Mouse (Mus musculus) hindbrain, embryonic 12.5 days (tissue): ENCODE data around the gene Ccp110. TPM values are rescaled to one million over a fixed set of nuclear protein-coding genes. Genes with fewer than 3 reads are reported as not detected.

ENCODE experiments used
- ATAC-seq: fragments of 200-750 bp; cut with Nextera tagmentation; 2 replicates; pipeline ENCODE4 v1.8.0; 2017; ENCODE audit warnings: moderate TSS enrichment; ENCODE audit not compliant: low FRiP score
- H3K27ac ChIP-seq: fragments of 300-500 bp; sonication (generic); 2 replicates; pipeline ENCODE4 v1.5.1; 2016; ENCODE audit warnings: mild to moderate bottlenecking
- H3K27me3 ChIP-seq: fragments of 300-500 bp; sonication (generic); 2 replicates; pipeline ENCODE4 v1.6.1; 2016; ENCODE audit warnings: mild to moderate bottlenecking
- H3K36me3 ChIP-seq: fragments of 300-500 bp; sonication (generic); 2 replicates; pipeline ENCODE4 v1.6.1; 2016; ENCODE audit warnings: mild to moderate bottlenecking
- H3K4me1 ChIP-seq: fragments of 300-500 bp; sonication (generic); 2 replicates; pipeline ENCODE4 v1.6.1; 2016
- H3K4me2 ChIP-seq: fragments of 300-500 bp; sonication (generic); replicated peaks from 2 replicates; pipeline ENCODE4 v1.6.1; 2016; ENCODE audit warnings: mild to moderate bottlenecking
- H3K4me3 ChIP-seq: fragments of 300-500 bp; sonication (generic); 2 replicates; pipeline ENCODE4 v1.5.1; 2016; ENCODE audit warnings: mild to moderate bottlenecking
- H3K9ac ChIP-seq: fragments of 300-500 bp; sonication (generic); 2 replicates; pipeline ENCODE4 v1.6.1; 2016; ENCODE audit warnings: mild to moderate bottlenecking, moderate library complexity
- H3K9me3 ChIP-seq: fragments of 300-500 bp; sonication (generic); replicated peaks from 2 replicates; pipeline ENCODE4 v1.6.1; 2016; ENCODE audit warnings: mild to moderate bottlenecking
- WGBS: fragments of 180-500 bp; shearing (Covaris S2); methylation state at CpG from one replicate; pipeline ENCODE4 v1.1.7; 2016; 5-methylcytosine and 5-hydroxymethylcytosine counted together
- polyA plus RNA-seq: library from polyadenylated mRNA; unstranded; fragments of >200 nt; fragmentation: Nextera tagmentation; extraction: Ambion mirVana; gene quantifications from 2 replicates; pipeline ENCODE4 v1.2.1, GENCODE M21; 2016

The Ccp110 gene
- polyA plus RNA-seq, 1 experiment from 2014 or later: 34.2 TPM

DNA sequence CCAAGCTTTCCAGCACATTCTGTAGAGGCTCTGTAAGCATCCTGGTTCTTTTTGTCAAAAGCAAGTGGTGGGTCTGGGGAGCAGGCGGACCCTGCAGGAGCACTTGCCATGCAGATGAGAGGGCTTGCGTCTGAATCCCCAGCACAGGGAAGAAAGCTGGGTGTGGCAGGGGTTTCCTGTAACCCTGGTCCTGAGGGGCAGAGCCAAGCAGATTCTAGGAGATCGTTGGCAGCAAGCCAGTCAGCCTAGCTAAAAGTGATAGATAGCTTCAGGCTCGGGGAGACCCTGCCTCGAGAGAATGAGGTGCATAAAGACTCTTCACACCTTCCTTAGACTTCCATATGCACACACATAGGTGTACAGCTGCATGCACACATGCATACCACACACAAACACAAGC is 47.0 kb downstream of the Ccp110 start:
- Histone ChIP-seq H3K9me3 (no peaks in the 10 kb centered on the region), H3K4me3 (no peak overlapping the region), H3K27me3 (no peaks in the 10 kb centered on the region), H3K9ac (no peak overlapping the region), H3K4me2 (no peak overlapping the region), H3K4me1 (peaks cover 3% of the 10 kb centered on the region; the same call in 1 of the 2 replicates), H3K36me3 (peaks cover 77% of the 10 kb centered on the region), H3K27ac (no peak overlapping the region)
- WGBS: 61% methylated on average over 5 of the region's 5 CpGs
- ATAC-seq: no peak

DNA sequence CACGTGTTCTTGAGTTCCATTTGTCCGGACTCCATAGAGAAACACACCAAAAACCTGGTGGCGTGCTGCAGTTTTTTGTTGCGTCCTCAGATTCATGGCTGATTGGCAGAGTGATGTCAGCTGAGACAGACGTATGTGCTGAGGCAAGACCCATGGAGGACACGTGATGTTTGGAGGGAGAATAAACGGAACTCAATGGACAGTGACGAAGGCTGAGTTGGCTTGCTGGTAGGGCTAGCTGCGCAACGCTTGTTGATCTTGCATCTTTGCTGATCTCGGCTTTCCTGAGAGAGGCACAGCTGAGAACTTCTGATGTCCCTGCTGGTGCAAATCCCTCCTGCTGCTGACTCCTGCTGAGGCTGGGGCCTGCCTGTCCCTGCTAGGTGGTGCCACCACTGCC is 51.6 kb downstream of the Ccp110 start:
- Histone ChIP-seq H3K9ac (no peak overlapping the region), H3K4me1 (peaks cover 11% of the 10 kb centered on the region; the same call in 1 of the 2 replicates), H3K4me2 (no peak overlapping the region), H3K9me3 (no peaks in the 10 kb centered on the region), H3K36me3 (peaks cover 57% of the 10 kb centered on the region), H3K4me3 (no peak overlapping the region), H3K27ac (no peak overlapping the region), H3K27me3 (no peaks in the 10 kb centered on the region)
- WGBS: 93% methylated on average over 11 of the region's 11 CpGs
- ATAC-seq: no peak

DNA sequence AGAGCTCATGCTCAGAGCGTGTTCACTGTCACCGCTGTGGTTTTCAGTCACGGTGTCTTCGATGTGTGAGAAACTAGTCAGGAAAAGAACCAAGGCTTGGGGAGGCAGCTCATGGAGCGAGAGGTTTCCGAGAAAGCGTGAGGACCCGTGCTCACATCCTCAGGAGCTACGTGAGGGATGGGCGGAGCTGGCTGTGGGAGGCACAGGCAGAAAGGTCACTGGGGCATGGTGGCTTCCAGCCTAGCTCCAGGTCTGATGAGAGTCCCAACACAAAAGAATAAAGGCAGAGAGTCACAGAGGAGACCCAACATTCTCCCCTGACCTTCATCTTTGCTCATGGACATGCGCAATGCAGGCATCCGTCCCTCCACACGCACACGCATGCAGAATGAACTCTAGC is 52.4 kb downstream of the Ccp110 start:
- Histone ChIP-seq H3K4me2 (no peak overlapping the region), H3K36me3 (peaks cover 49% of the 10 kb centered on the region), H3K27me3 (no peaks in the 10 kb centered on the region), H3K9ac (no peak overlapping the region), H3K27ac (no peak overlapping the region), H3K4me3 (no peak overlapping the region), H3K9me3 (no peaks in the 10 kb centered on the region), H3K4me1 (peaks cover 8% of the 10 kb centered on the region; the same call in 1 of the 2 replicates)
- 85% methylated on average over 14 of the region's 14 CpGs for WGBS
- no peak for ATAC-seq

DNA sequence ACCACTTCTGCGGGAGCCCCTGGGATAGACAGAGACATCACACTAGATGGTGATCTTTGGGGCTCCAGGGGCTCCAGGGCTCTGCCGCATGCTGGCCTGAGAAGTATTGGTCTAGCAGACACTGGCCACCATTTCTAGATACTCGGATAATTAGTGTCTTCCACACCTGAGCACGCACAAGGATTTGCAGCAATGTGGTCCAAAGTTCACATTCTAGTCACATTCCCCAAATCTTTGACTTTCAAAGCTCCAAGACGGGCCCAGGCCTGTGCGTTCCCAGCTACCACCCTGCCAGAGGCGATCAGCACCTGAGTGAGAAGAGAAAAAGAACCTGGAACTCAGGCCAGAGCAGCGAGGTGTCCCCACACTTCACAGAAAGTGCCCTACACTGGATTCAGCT is 53.3 kb downstream of the Ccp110 start:
- Histone ChIP-seq H3K4me1 (peaks cover 8% of the 10 kb centered on the region; the same call in 1 of the 2 replicates), H3K4me3 (no peak overlapping the region), H3K27me3 (no peaks in the 10 kb centered on the region), H3K27ac (no peak overlapping the region), H3K4me2 (no peak overlapping the region), H3K9ac (no peak overlapping the region), H3K9me3 (no peaks in the 10 kb centered on the region), H3K36me3 (peaks cover 45% of the 10 kb centered on the region)
- no peak for ATAC-seq
- 78% methylated on average over 8 of the region's 8 CpGs for WGBS

DNA sequence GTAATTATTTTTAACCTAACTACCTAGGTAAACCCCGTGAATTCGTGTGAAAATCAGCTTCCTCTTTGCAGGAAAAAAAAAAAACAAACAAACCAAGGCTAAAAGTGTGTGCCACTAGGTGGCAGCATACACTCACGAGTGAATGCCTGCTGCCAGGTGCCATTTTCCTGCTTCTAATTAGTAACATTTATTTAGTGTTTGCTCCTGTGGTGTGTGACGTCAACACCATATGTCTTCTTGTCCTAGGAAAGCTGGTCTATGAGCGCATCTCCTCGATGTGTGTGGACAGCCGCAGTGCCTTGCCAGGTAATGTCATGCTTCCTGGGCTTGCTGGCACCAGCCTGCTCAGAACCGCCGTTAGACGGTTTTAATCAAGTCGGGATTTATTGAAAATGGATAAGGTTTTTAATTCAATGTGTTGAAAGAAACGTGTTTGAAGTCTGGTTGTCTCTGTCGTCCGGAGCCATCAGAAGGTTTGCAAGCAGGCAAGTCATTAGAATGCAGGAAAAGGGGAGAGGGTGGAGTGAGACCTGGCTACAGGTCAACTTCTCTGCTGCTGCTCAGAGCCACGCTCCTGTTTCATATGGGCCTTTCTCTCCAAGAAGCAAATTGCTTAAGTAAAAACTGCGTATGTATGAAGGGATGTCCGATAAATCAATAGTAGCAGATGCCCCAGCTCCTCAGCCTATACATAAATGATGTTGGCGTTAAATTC is 53.9 kb downstream of the Ccp110 start:
- peaks cover 8% of the 10 kb centered on the region; the same call in 1 of the 2 replicates for H3K4me1 ChIP-seq
- ATAC-seq: peak; percentile 56
- H3K27ac ChIP-seq: no peak overlapping the region
- no peaks in the 10 kb centered on the region for H3K9me3 ChIP-seq
- no peak overlapping the region for H3K9ac ChIP-seq
- H3K27me3 ChIP-seq: no peaks in the 10 kb centered on the region
- WGBS: 59% methylated on average over 18 of the region's 18 CpGs
- no peak overlapping the region for H3K4me3 ChIP-seq
- H3K36me3 ChIP-seq: peaks cover 42% of the 10 kb centered on the region
- no peak overlapping the region for H3K4me2 ChIP-seq

DNA sequence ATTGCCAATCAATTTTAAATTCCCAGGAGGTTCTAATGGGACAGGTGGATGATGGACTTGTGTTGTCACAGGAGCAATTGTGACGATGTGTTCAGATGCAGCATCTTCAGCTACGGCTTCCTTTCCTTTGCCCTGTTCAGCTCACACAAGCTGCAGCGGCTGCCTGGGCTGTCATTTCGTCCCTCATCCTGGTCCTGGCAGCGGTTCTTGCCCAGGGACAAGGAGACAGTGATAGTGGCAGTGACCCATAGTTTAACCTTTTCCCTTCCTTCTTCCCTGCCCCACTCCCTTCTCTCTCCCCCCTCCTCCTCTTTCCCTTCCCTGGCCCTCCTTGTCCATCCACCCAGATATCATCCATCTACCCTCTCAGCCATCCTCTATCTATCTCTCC is 54.5 kb downstream of the Ccp110 start:
- H3K4me2 ChIP-seq: no peak overlapping the region
- peaks cover 8% of the 10 kb centered on the region; the same call in 1 of the 2 replicates for H3K4me1 ChIP-seq
- H3K9ac ChIP-seq: no peak overlapping the region
- no peaks in the 10 kb centered on the region for H3K9me3 ChIP-seq
- H3K27me3 ChIP-seq: no peaks in the 10 kb centered on the region
- no peak overlapping the region for H3K4me3 ChIP-seq
- H3K27ac ChIP-seq: no peak overlapping the region
- 81% methylated on average over 5 of the region's 5 CpGs for WGBS
- peaks cover 36% of the 10 kb centered on the region for H3K36me3 ChIP-seq
- peak; percentile 35; the same call in 1 of the 2 replicates for ATAC-seq

DNA sequence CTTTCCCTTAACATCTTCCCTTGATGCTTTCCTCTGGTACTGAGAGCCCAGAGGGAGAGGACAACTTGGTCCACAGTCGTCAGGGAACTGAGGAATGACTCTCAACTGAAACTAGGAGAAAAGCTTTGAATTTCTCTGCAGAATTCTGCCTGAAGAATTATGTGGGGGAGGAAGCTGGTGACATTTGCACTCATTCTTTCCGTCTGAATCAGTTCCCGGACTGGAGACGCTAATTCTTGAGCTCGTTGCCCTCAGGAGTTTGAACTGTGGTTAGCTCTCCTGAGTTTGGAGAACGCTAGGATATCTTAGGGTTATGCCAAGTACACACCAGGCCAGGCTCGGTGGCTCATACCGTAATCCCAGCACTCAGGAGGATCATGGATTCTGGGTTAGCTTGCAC is 56.9 kb downstream of the Ccp110 start:
- Histone ChIP-seq H3K4me1 (peaks cover 8% of the 10 kb centered on the region; the same call in 1 of the 2 replicates), H3K27me3 (no peaks in the 10 kb centered on the region), H3K9ac (no peak overlapping the region), H3K27ac (no peak overlapping the region), H3K4me3 (no peak overlapping the region), H3K4me2 (no peak overlapping the region), H3K9me3 (no peaks in the 10 kb centered on the region), H3K36me3 (peaks cover 23% of the 10 kb centered on the region)
- WGBS: 88% methylated on average over 8 of the region's 8 CpGs
- ATAC-seq: no peak

DNA sequence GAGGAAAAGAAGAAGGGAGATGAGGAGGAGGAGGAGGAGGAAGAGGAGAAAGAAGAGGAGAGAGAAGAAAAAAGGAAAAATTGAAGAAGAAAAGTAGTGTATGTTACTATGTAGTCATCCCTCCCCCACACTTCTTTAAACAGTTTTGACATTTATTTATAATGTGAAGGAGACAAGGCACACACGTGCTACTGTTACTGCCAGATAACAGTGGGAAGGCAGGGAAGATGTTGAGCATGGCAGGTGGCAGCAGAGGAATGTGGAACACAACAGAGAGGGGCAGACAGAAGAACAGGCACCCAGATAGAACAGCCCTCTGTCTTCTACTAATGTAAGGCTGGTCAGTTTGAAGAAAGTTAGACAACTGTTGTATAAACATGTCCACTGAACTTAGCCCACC is 57.3 kb downstream of the Ccp110 start:
- Histone ChIP-seq H3K36me3 (peaks cover 19% of the 10 kb centered on the region), H3K4me1 (peaks cover 8% of the 10 kb centered on the region; the same call in 1 of the 2 replicates), H3K9me3 (no peaks in the 10 kb centered on the region), H3K9ac (no peak overlapping the region), H3K27me3 (no peaks in the 10 kb centered on the region), H3K4me3 (no peak overlapping the region), H3K27ac (no peak overlapping the region), H3K4me2 (no peak overlapping the region)
- ATAC-seq: no peak
- 42% methylated on average over 1 of the region's 1 CpGs for WGBS

DNA sequence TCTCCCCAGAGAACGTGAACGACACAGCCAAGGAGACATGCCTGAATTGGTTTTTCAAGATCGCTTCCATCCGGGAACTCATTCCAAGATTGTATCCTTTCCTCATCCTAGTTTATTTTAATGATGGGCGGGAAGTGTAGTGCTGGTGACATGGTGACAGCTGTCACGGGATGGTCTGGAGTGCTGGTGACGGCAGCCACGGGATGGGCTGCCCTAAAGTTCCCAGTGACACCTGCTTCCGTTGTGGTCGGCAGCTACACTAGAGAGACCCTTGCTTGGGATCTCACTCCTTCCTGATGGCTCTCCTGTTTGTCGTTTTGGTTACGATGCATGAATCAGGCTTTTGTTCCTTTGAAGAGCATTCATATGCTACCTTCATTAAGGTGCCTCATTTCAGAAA is 60.7 kb downstream of the Ccp110 start:
- H3K4me3 ChIP-seq: no peak overlapping the region
- H3K9ac ChIP-seq: no peak overlapping the region
- ATAC-seq: no peak
- H3K27me3 ChIP-seq: no peaks in the 10 kb centered on the region
- 0 out of 2 replicates have a peak, but pooled peaks cover 5% of the 10 kb centered on the region for H3K4me1 ChIP-seq
- H3K9me3 ChIP-seq: no peaks in the 10 kb centered on the region
- 89% methylated on average over 12 of the region's 12 CpGs for WGBS
- peaks cover 30% of the 10 kb centered on the region for H3K36me3 ChIP-seq
- no peak overlapping the region for H3K4me2 ChIP-seq
- no peak overlapping the region for H3K27ac ChIP-seq

DNA sequence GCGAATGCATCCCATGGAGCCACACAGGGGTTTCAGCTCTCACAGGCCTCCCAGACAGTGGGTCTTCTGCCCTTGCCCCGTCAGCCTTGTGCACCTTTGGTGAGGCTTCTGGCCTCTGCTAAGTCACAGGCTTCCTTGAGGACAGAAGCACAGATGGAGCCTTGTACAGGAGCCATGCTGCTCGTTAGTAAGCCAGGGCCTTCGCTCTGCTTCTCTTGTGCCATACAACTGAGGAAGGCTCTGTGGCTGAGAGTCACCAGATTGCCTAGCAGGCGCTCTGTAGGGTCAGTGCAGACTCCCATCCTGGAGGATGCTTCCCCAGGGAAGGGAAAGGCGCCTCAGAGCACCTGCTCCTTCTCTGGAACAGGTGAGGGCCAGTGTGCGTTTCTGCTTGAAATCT is 63.6 kb downstream of the Ccp110 start:
- ATAC-seq: no peak
- H3K27me3 ChIP-seq: no peaks in the 10 kb centered on the region
- H3K36me3 ChIP-seq: peaks cover 42% of the 10 kb centered on the region
- H3K9me3 ChIP-seq: no peaks in the 10 kb centered on the region
- peak overlapping the region; percentile 17; the same call in 1 of the 2 replicates for H3K27ac ChIP-seq
- WGBS: 89% methylated on average over 7 of the region's 7 CpGs
- 0 out of 2 replicates have a peak, but pooled peaks cover 7% of the 10 kb centered on the region for H3K4me1 ChIP-seq
- no peak overlapping the region for H3K4me2 ChIP-seq
- no peak overlapping the region for H3K4me3 ChIP-seq
- peak overlapping the region; percentile 5; the same call in 1 of the 2 replicates for H3K9ac ChIP-seq

DNA sequence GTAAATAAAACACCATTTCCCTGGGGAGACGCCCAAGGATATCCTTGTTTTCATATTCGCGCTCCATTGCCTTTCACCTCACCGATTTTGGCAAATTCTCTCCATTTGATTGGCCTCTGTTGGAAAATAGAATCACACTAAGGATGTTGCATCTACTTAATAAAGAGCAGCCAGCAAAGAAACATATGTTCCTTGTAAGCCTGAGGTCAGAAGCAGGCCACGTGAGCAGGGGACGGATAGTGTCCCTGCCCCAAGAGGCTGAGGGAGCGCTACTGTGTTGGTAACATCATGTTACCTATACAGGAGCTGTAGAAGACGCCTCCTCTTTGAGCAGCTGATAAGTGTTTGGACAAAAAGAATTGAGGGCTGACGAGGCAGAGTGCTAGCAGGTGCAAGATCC is 64.1 kb downstream of the Ccp110 start:
- Histone ChIP-seq H3K9ac (peak overlapping the region; percentile 5; the same call in 1 of the 2 replicates), H3K27ac (no peak overlapping the region), H3K4me1 (0 out of 2 replicates have a peak, but pooled peaks cover 7% of the 10 kb centered on the region), H3K9me3 (no peaks in the 10 kb centered on the region), H3K27me3 (no peaks in the 10 kb centered on the region), H3K36me3 (peaks cover 47% of the 10 kb centered on the region), H3K4me3 (no peak overlapping the region), H3K4me2 (no peak overlapping the region)
- ATAC-seq: no peak
- WGBS: 79% methylated on average over 9 of the region's 9 CpGs

DNA sequence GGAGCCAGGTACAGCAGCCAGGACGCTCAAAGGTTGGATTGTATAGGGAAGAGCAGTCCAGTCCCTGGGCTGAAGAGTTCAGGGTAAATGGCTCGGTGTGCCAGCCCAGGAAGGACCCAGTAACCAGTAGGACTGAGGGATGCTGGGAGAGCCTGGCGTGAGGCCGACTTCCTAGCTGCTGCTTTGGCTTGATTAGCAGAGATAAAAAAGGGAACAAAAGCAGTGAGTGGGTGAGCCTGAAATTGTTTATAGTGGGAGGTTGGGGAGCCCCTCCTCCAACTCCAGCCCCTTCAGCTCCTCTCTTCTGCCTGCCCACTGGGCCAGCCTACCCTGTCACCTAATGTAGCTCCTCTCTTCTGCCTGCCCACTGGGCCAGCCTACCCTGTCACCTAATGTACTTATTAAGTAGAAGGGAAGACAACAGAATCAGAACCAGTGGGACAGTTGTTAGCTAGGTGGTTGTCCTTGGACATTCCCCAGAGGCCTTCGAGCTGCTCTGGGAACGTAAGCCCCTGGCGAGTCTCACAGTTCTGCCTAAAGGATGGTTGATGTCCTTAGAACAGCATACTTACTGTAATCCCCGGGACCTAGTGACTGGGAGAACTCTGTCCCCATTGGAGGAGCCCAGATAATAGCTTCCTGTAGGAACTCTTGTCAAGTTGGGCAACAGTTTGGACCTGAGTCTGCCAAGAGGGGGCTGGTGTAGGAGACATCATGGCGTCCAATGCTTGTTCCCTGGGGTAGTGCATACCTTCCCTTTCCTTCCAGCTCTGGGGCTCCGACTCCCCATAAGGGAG is 65.4 kb downstream of the Ccp110 start:
- H3K4me1 ChIP-seq: 0 out of 2 replicates have a peak, but pooled peaks cover 7% of the 10 kb centered on the region

More for the DNA sequence above, 65.4 kb downstream of the Ccp110 start:
- no peaks in the 10 kb centered on the region for H3K27me3 ChIP-seq
- H3K36me3 ChIP-seq: peaks cover 50% of the 10 kb centered on the region
- no peaks in the 10 kb centered on the region for H3K9me3 ChIP-seq
- 82% methylated on average over 10 of the region's 10 CpGs for WGBS
- no peak overlapping the region for H3K9ac ChIP-seq
- H3K4me3 ChIP-seq: no peak overlapping the region
- no peak overlapping the region for H3K4me2 ChIP-seq
- H3K27ac ChIP-seq: no peak overlapping the region; the same call in 1 of the 2 replicates
- no peak for ATAC-seq
